Mouse (Mus musculus): ENCODE measurements around the gene Anks1. TPM values are rescaled to one million over a fixed set of nuclear protein-coding genes. Genes with fewer than 3 reads are reported as not detected.

Anks1 gene
- polyA plus RNA-seq, 1 experiment, result 28.9 TPM

DNA sequence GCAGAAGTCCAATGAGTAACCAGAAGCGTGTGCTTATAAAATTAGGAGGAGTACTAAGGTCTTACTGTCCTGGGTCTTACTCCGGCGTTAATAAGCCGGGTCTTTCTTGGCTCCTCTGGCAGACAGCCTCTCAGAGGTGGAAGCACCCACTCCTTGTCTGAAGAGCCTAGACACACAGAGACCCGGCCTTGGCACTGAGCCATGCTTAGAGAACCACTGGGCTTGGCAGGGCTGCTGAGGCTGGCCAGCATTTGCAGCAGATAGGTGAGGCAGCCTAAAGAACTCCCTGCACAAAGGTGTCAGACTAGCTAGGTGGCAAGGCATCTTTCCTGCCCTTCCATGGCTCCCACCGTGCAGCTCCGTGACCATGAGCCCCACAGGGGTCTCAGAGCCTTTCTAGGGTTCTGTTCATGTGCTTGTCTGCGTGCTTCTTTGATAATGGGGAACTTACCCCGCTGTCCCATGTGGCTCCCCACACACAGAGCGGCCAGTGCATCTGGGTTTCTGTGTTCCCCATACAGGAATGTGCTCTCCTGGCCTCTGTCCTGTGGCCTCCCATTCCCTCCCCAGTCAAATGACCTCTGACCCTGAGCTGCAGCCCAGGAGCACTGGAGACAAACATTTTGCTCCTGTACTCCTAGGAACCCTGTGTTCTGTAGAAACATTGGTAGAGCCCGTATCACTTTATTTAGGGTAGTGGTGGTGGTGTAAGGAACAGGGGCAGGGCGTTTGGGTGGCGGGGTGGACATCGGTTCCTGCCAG lies 117.2 kb downstream of the Anks1 start:
- Histone ChIP-seq H3K27ac (ENCODE audit: control insufficient read depth, insufficient read depth, low read depth, low read length, poor library complexity) (no peak overlapping the region), H3K4me3 (replicated peaks; ENCODE audit: control insufficient read depth, low read depth, low read length) (no peak overlapping the region), H3K4me1 (ENCODE audit: control insufficient read depth, insufficient read depth, low read length) (no peaks in the 10 kb centered on the region; the same call in none of the 2 replicates)
- TF ChIP-seq POLR2A (IDR thresholded peaks at IDR 0.05; ENCODE audit: borderline replicate concordance, control insufficient read depth, low read depth, low read length) (no peak), CTCF (IDR thresholded peaks at IDR 0.05; ENCODE audit: control insufficient read depth, insufficient read depth, low read length) (no peak)
- WGBS, result 45% methylated on average over 14 of the region's 14 CpGs

DNA sequence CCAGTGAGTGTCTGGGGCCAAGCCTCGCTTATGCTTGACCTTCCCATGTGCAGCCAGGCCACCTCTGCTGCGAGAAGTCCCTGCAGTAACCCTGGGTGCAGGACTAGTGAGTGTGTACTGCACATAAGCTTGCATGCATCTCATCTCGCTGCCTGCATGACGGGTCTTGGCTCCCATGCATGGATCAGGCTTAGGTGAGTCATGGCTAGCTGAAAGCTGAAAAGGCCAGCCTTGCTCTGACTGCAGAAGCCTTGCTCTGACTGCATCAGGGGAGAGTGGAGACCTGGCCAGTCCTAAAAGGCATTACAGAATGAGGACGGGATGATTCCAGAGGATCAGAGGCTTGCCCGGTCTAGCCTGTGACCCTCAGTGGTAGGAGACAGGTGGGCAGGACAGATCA lies 118.1 kb downstream of the Anks1 start:
- Histone ChIP-seq H3K4me1 (ENCODE audit: control insufficient read depth, insufficient read depth, low read length) (no peaks in the 10 kb centered on the region; the same call in none of the 2 replicates), H3K27ac (ENCODE audit: control insufficient read depth, insufficient read depth, low read depth, low read length, poor library complexity) (no peak overlapping the region), H3K4me3 (replicated peaks; ENCODE audit: control insufficient read depth, low read depth, low read length) (no peak overlapping the region)
- WGBS, result 83% methylated on average over 6 of the region's 6 CpGs
- no peak for TF ChIP-seq POLR2A (IDR thresholded peaks at IDR 0.05; ENCODE audit: borderline replicate concordance, control insufficient read depth, low read depth, low read length)
- TF ChIP-seq CTCF (IDR thresholded peaks at IDR 0.05; ENCODE audit: control insufficient read depth, insufficient read depth, low read length), result no peak

DNA sequence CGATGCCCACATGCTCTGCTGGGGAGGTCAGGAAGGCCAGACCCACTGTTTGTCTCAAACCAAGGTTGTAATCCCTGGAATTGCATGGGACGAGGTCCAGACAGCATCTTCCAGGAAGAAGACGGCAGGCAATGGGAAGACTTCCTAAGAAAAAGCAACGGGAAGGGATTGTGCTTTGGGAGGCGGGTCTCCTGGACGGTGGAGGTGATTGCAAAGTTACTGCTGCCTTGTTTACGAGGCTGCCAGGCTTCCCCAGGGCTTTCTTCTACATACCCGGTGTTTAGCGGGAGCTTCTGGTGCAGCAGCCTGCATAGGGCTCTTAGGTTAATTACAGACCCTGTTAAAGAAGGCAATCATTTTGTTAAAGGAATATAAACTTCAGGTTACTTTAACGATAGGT lies 119.1 kb downstream of the Anks1 start:
- Histone ChIP-seq H3K4me3 (replicated peaks; ENCODE audit: control insufficient read depth, low read depth, low read length) (no peak overlapping the region), H3K4me1 (ENCODE audit: control insufficient read depth, insufficient read depth, low read length) (no peaks in the 10 kb centered on the region; the same call in none of the 2 replicates), H3K27ac (ENCODE audit: control insufficient read depth, insufficient read depth, low read depth, low read length, poor library complexity) (no peak overlapping the region)
- no peak for TF ChIP-seq CTCF (IDR thresholded peaks at IDR 0.05; ENCODE audit: control insufficient read depth, insufficient read depth, low read length)
- no peak for TF ChIP-seq POLR2A (IDR thresholded peaks at IDR 0.05; ENCODE audit: borderline replicate concordance, control insufficient read depth, low read depth, low read length)
- 83% methylated on average over 10 of the region's 10 CpGs for WGBS

DNA sequence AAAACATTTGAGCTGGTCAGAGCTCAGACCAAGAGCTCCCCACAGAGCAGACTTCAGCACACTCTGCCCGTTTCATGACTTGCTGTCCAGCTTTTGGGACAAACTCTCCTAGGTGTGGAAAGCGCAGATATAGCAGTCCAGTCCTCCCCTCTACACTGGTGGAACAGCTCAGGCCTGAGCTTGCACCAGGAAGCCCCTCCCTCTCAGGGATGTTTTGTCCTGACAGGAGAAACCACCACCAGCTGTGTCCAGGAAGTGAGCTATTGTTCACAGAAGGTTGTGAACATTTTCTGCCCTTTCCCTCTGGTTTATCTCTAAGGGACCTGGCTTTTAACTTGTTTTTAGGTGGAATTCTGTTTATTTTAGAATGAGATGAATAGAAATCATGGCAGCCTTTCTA lies 120.2 kb downstream of the Anks1 start:
- no peaks in the 10 kb centered on the region; the same call in none of the 2 replicates for H3K4me1 ChIP-seq (ENCODE audit: control insufficient read depth, insufficient read depth, low read length)
- whole genome bisulfite sequencing, result 64% methylated on average over 2 of the region's 2 CpGs
- H3K4me3 ChIP-seq (replicated peaks; ENCODE audit: control insufficient read depth, low read depth, low read length), result no peak overlapping the region
- H3K27ac ChIP-seq (ENCODE audit: control insufficient read depth, insufficient read depth, low read depth, low read length, poor library complexity), result no peak overlapping the region
- no peak for TF ChIP-seq CTCF (IDR thresholded peaks at IDR 0.05; ENCODE audit: control insufficient read depth, insufficient read depth, low read length)

DNA sequence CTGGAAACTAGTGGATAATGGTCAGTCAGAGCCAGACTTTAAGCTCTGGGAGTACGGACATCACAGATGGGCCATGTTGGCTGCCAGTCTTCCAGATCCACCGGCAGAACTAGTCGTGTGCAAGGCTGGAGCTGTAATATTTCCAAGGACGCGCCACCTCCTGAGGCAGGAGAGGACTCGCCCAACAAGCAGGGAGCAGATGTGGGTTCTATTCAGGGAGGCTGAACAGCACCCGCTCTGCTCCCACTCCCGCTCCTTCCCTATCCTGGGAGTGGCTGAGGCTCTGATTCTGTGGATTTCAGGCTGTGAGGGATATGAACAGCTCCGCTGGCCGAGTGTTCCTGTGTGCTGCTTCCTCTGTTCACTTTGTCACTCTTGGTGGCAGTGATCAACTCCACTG lies 121.3 kb downstream of the Anks1 start:
- no peaks in the 10 kb centered on the region; the same call in none of the 2 replicates for H3K4me1 ChIP-seq (ENCODE audit: control insufficient read depth, insufficient read depth, low read length)
- H3K4me3 ChIP-seq (replicated peaks; ENCODE audit: control insufficient read depth, low read depth, low read length), result no peak overlapping the region
- peak overlapping the region; percentile 17; the same call in 1 of the 2 replicates for H3K27ac ChIP-seq (ENCODE audit: control insufficient read depth, insufficient read depth, low read depth, low read length, poor library complexity)

DNA sequence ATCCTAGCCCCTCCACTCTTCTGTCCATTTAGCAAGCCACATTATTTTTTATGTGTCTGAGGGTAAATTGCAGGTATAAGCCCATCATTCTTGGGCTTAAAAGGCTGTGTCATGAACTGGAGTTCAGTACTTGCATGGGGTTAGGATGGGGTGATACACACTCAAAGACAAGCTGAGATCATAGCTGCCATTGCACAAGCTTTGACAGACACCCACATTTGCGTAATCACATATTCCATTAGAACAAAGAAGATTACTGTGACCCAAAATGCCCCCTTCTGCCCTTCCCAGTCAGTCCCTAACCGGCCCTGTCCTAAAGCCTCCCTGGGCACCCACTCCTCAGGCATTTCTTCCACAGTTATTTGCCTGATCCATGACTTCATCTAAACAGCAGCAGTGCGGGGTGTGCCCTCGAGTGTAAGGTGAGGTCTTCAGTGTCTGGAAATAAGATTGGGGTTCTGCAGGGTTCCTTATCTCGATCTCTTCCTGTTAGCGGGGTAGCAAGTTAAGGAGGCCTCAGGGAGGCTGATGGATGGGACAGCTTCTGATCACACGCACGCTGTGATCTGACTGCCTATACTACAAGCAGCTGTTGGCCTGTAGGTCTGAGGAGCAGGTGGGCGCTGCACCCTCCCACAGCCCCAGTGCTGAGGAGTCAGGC lies 122.3 kb downstream of the Anks1 start:
- no peak overlapping the region for H3K4me3 ChIP-seq (replicated peaks; ENCODE audit: control insufficient read depth, low read depth, low read length)
- WGBS, result 46% methylated on average over 9 of the region's 9 CpGs

More for the DNA sequence above, 121.3 kb downstream of the Anks1 start:
- no peak for TF ChIP-seq CTCF (IDR thresholded peaks at IDR 0.05; ENCODE audit: control insufficient read depth, insufficient read depth, low read length)
- 85% methylated on average over 10 of the region's 10 CpGs for WGBS

DNA sequence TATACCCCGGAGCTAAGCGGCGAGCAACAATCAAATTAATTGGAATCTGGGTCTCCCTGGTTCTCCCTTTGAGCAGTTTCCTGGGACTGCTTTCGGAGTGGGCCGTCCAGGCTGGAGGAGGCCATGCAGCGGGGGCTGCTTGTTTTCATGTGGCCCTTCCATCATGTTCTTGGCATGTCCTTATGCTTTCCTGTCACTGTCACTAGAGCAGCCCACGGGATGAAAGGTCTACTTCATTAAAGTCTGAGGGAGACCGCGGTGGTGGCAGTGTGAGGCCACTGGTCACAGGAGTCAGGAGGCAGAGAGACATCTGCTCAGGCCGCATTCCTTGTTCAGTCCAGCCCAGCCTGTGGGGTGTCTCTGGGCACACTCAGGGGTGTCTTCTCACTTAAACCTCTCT lies 123.1 kb downstream of the Anks1 start:
- TF ChIP-seq POLR2A (IDR thresholded peaks at IDR 0.05; ENCODE audit: borderline replicate concordance, control insufficient read depth, low read depth, low read length) (no peak), CTCF (IDR thresholded peaks at IDR 0.05; ENCODE audit: control insufficient read depth, insufficient read depth, low read length) (no peak)
- Histone ChIP-seq H3K4me3 (replicated peaks; ENCODE audit: control insufficient read depth, low read depth, low read length) (no peak overlapping the region), H3K27ac (ENCODE audit: control insufficient read depth, insufficient read depth, low read depth, low read length, poor library complexity) (no peak overlapping the region), H3K4me1 (ENCODE audit: control insufficient read depth, insufficient read depth, low read length) (no peaks in the 10 kb centered on the region; the same call in 1 of the 2 replicates)
- 91% methylated on average over 10 of the region's 10 CpGs for WGBS

More for the DNA sequence above, 122.3 kb downstream of the Anks1 start:
- H3K4me1 ChIP-seq (ENCODE audit: control insufficient read depth, insufficient read depth, low read length), result no peaks in the 10 kb centered on the region; the same call in none of the 2 replicates
- H3K27ac ChIP-seq (ENCODE audit: control insufficient read depth, insufficient read depth, low read depth, low read length, poor library complexity), result no peak overlapping the region
- no peak for TF ChIP-seq CTCF (IDR thresholded peaks at IDR 0.05; ENCODE audit: control insufficient read depth, insufficient read depth, low read length)

DNA sequence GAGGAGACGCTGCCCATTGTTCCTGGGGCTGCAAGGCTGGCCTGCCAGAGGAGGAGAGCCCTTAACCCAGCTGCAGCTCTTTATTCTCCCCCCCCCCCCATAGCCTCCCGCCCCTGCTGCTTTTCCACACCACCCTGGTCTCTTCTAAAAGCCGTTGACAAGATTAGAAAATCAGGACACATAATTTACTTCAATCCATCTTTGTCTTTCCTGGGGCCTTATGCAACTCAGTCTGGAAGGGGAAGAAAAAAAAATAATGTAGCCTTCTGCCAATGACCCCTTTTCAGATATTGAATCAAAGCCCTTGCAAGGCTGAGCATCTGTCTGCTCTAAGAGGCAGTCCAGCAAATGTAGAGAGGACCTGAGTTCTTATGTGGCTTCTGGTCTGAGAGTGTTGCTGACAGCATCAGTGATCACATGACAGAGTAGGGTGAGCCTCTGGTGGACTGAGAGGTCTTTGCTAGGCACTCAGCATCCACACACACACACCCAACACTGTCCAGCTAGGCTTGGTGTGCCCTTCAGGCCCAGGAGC lies 124.0 kb downstream of the Anks1 start:
- no peak overlapping the region for H3K4me3 ChIP-seq (replicated peaks; ENCODE audit: control insufficient read depth, low read depth, low read length)
- 79% methylated on average over 3 of the region's 3 CpGs for WGBS
- TF ChIP-seq POLR2A (IDR thresholded peaks at IDR 0.05; ENCODE audit: borderline replicate concordance, control insufficient read depth, low read depth, low read length) (no peak), CTCF (IDR thresholded peaks at IDR 0.05; ENCODE audit: control insufficient read depth, insufficient read depth, low read length) (no peak)
- H3K4me1 ChIP-seq (ENCODE audit: control insufficient read depth, insufficient read depth, low read length), result no peaks in the 10 kb centered on the region; the same call in 1 of the 2 replicates
- no peak overlapping the region for H3K27ac ChIP-seq (ENCODE audit: control insufficient read depth, insufficient read depth, low read depth, low read length, poor library complexity)
